Mouse (Mus musculus): ENCODE results near the gene Mb. TPM values are rescaled to one million over a fixed set of nuclear protein-coding genes. Genes with fewer than 3 reads are reported as not detected.

Gene Mb
- total RNA-seq, 1 experiment = not detected

GRCm38 (mm10) chr15:76976619-76977018 lies 73.9 kb downstream of the Mb start:
- in situ Hi-C loops (cut with MboI; ENCODE audit: low sequenced_read_pairs in 2 of 2, unreplicated experiment in 2 of 2) = no loop called here
- Histone ChIP-seq H3K4me3 (ENCODE audit: insufficient read depth in 1 of 2, low read depth in 1 of 2, low read length in 2 of 2, poor library complexity in 1 of 2, severe bottlenecking in 1 of 2) (no peak overlapping the region), H3K9me3 (ENCODE audit: control insufficient read depth, insufficient read depth, low read depth, low read length) (no peaks in the 10 kb centered on the region), H3K27ac (ENCODE audit: insufficient read depth, low read depth, low read length, poor library complexity, severe bottlenecking) (no peak overlapping the region; the same call in 1 of the 2 replicates), H3K4me1 (ENCODE audit: control insufficient read depth in 2 of 2, insufficient read depth in 2 of 2, low read length in 2 of 2, poor library complexity in 1 of 2) (peaks cover 2 to 4% of the 10 kb centered on the region in 2 experiments; a peak in 2 of 4 replicates), H3K9ac (ENCODE audit: insufficient read depth, low read depth, low read length, poor library complexity, severe bottlenecking) (no peak overlapping the region), H3K36me3 (ENCODE audit: control insufficient read depth, insufficient read depth, low read length, poor library complexity, severe bottlenecking) (no peaks in the 10 kb centered on the region)
- TF ChIP-seq HCFC1 (IDR thresholded peaks at IDR 0.05; ENCODE audit: borderline replicate concordance, insufficient read depth, low read length) (no peak), ZNF384 (IDR thresholded peaks at IDR 0.05; ENCODE audit: low read depth, low read length) (no peak), ZC3H11A (IDR thresholded peaks at IDR 0.05; ENCODE audit: borderline replicate concordance, low read depth, low read length) (no peak)
- DNase-seq (ENCODE audit: low read depth, low spot score) = no peak

DNA sequence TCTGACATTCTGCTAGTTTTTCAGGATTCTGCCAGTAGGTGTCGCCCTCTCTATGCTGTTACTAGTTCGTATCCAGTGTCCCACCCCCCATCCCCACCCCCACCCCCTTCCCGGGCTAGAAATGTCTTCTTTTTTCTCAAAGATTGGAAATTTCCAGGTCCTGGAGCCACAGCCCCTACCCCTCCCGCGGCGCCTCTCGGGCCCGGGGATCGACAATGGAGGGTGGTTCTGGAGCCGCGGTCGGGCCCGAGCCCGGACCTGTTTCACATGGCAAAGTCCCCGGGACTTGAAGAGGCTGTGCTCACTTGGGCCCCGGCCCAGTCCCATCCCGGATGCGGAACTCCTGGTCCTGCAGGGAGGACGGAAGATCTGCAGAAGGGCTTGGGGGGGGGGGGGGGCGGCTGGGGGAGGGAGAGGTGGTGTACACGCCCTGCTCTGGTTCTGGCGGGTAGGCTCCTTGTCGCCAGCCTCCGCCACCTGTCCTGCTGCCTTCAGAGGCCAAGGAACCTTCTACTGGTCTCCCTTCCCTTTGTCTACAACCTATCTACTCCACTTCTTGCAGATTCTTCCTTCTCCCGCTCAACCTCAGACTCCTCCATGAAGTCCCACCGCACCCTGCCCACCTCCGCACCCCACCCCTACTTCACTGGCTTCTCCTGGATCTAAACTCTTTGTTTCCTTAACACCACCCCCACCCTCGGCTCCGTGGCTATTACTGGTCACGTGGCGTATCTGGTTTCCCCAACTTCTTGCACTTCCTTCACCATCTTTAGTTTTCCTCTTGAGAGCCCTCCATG lies 76.4 kb downstream of the Mb start:
- peak; percentile 86 for DNase-seq (ENCODE audit: low read depth, low spot score)
- H3K9ac ChIP-seq (ENCODE audit: insufficient read depth, low read depth, low read length, poor library complexity, severe bottlenecking) = peak overlapping the region; percentile 94
- no peaks in the 10 kb centered on the region for H3K9me3 ChIP-seq (ENCODE audit: control insufficient read depth, insufficient read depth, low read depth, low read length)
- H3K4me3 ChIP-seq (ENCODE audit: insufficient read depth in 1 of 2, low read depth in 1 of 2, low read length in 2 of 2, poor library complexity in 1 of 2, severe bottlenecking in 1 of 2) = peak overlapping the region; percentile 73 to 75
- in situ Hi-C loops (cut with MboI; ENCODE audit: low sequenced_read_pairs in 2 of 2, unreplicated experiment in 2 of 2) = loop anchor here in 1 of 2 experiments (25.0 kb wide), 1 partner anchor 388 kb away; no protein-coding TSS in a partner anchor
- TF ChIP-seq ZNF384 (IDR thresholded peaks at IDR 0.05; ENCODE audit: low read depth, low read length) (no peak), HCFC1 (IDR thresholded peaks at IDR 0.05; ENCODE audit: borderline replicate concordance, insufficient read depth, low read length) (0 out of 2 replicates have a peak, but pooled peaks have one; percentile 38), MAFK (IDR thresholded peaks at IDR 0.05; ENCODE audit: insufficient read depth, low read depth, low read length) (no peak), CHD2 (IDR thresholded peaks at IDR 0.05; ENCODE audit: low read depth, low read length) (no peak)
- peak overlapping the region; percentile 97 for H3K27ac ChIP-seq (ENCODE audit: insufficient read depth, low read depth, low read length, poor library complexity, severe bottlenecking)
- peaks cover 2 to 4% of the 10 kb centered on the region in 2 experiments; a peak in 2 of 4 replicates for H3K4me1 ChIP-seq (ENCODE audit: control insufficient read depth in 2 of 2, insufficient read depth in 2 of 2, low read length in 2 of 2, poor library complexity in 1 of 2)
- no peaks in the 10 kb centered on the region for H3K36me3 ChIP-seq (ENCODE audit: control insufficient read depth, insufficient read depth, low read length, poor library complexity, severe bottlenecking)

DNA sequence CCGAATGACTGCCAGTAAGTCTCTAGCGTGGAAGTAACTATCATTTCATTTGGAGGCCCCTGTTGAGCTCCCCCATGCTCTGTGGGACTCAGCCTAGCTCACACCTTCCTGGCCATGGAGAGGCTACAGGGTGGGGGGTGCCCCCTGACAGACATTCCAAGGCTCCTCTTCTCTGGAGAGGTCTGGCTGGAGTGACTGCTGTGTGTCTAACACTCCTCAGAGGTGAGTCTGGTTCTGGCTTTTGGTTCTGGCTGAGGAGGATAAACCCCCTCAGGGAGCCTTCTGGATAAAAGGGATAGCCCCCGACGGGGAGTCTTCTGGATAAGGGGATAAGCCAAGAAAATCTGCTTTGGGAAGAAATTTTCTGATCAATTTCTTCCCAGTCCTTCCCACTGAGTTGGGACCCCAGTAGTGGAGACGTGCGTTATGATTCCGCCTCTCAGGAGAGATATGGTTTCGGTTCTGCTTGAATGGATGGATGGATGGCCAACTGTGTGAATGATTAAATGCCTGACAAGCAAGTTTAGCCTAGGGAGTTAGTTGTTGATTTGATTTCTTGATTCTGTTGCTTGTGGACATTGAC lies 77.1 kb downstream of the Mb start:
- H3K36me3 ChIP-seq (ENCODE audit: control insufficient read depth, insufficient read depth, low read length, poor library complexity, severe bottlenecking) = no peaks in the 10 kb centered on the region
- H3K4me3 ChIP-seq (ENCODE audit: insufficient read depth in 1 of 2, low read depth in 1 of 2, low read length in 2 of 2, poor library complexity in 1 of 2, severe bottlenecking in 1 of 2) = 0 out of 4 replicates have a peak overlapping the region, but pooled peaks of 1 of the 2 experiments have one; percentile 5
- H3K27ac ChIP-seq (ENCODE audit: insufficient read depth, low read depth, low read length, poor library complexity, severe bottlenecking) = peak overlapping the region; percentile 69; the same call in 1 of the 2 replicates
- peaks cover 2 to 4% of the 10 kb centered on the region in 2 experiments; a peak in 2 of 4 replicates for H3K4me1 ChIP-seq (ENCODE audit: control insufficient read depth in 2 of 2, insufficient read depth in 2 of 2, low read length in 2 of 2, poor library complexity in 1 of 2)
- H3K9me3 ChIP-seq (ENCODE audit: control insufficient read depth, insufficient read depth, low read depth, low read length) = no peaks in the 10 kb centered on the region
- H3K9ac ChIP-seq (ENCODE audit: insufficient read depth, low read depth, low read length, poor library complexity, severe bottlenecking) = peak overlapping the region; percentile 70; the same call in 1 of the 2 replicates
- DNase-seq (ENCODE audit: low read depth, low spot score) = no peak
- TF ChIP-seq MAFK (IDR thresholded peaks at IDR 0.05; ENCODE audit: insufficient read depth, low read depth, low read length) (no peak), ZNF384 (IDR thresholded peaks at IDR 0.05; ENCODE audit: low read depth, low read length) (no peak), CHD2 (IDR thresholded peaks at IDR 0.05; ENCODE audit: low read depth, low read length) (no peak), HCFC1 (IDR thresholded peaks at IDR 0.05; ENCODE audit: borderline replicate concordance, insufficient read depth, low read length) (no peak), ZC3H11A (IDR thresholded peaks at IDR 0.05; ENCODE audit: borderline replicate concordance, low read depth, low read length) (no peak)
- in situ Hi-C loops (cut with MboI; ENCODE audit: low sequenced_read_pairs in 2 of 2, unreplicated experiment in 2 of 2) = loop anchor here in 1 of 2 experiments (25.0 kb wide), 1 partner anchor 389 kb away; no protein-coding TSS in a partner anchor

- no peak overlapping the region for H3K27ac ChIP-seq (ENCODE audit: insufficient read depth, low read depth, low read length, poor library complexity, severe bottlenecking)
- no peak for DNase-seq (ENCODE audit: low read depth, low spot score)
- H3K4me3 ChIP-seq (ENCODE audit: insufficient read depth in 1 of 2, low read depth in 1 of 2, low read length in 2 of 2, poor library complexity in 1 of 2, severe bottlenecking in 1 of 2) = no peak overlapping the region
- TF ChIP-seq CHD2 (IDR thresholded peaks at IDR 0.05; ENCODE audit: low read depth, low read length) = no peak
- no peaks in the 10 kb centered on the region for H3K36me3 ChIP-seq (ENCODE audit: control insufficient read depth, insufficient read depth, low read length, poor library complexity, severe bottlenecking)
- no peak overlapping the region for H3K9ac ChIP-seq (ENCODE audit: insufficient read depth, low read depth, low read length, poor library complexity, severe bottlenecking)
- in situ Hi-C loops (cut with MboI; ENCODE audit: low sequenced_read_pairs in 2 of 2, unreplicated experiment in 2 of 2) = loop anchor here in 1 of 2 experiments (25.0 kb wide), 1 partner anchor 390 kb away; no protein-coding TSS in a partner anchor
- H3K4me1 ChIP-seq (ENCODE audit: control insufficient read depth in 2 of 2, insufficient read depth in 2 of 2, low read length in 2 of 2, poor library complexity in 1 of 2) = peaks cover 2 to 4% of the 10 kb centered on the region in 2 experiments; a peak in 2 of 4 replicates
- H3K9me3 ChIP-seq (ENCODE audit: control insufficient read depth, insufficient read depth, low read depth, low read length) = no peaks in the 10 kb centered on the region
These were observed 77.8 kb downstream of the Mb start for GRCm38 (mm10) chr15:76972661-76973060.

Other genes with a start within 250 kb of the Mb start
- 8.9 and 10.4 TPM in 2 replicates for gene Zfp251, start 179.2 kb downstream of the Mb start, total RNA-seq (2012; rRNA removed)
- gene Zfp7, start 171.4 kb downstream of the Mb start, total RNA-seq (2012; rRNA removed) = 35.6 and 51.3 TPM in 2 replicates
- gene Gm49527, start 171.3 kb downstream of the Mb start, total RNA-seq (2012; rRNA removed) = 0.95 TPM in 1 of 2 replicates, not detected in the other
- gene Zfp647, start 125.2 kb downstream of the Mb start, total RNA-seq (2012; rRNA removed) = 7.2 and 7.4 TPM in 2 replicates
- 25.6 and 35.5 TPM in 2 replicates for gene 1110038F14Rik, start 102.2 kb downstream of the Mb start, total RNA-seq (2012; rRNA removed)
- 3.0 and 3.3 TPM in 2 replicates for gene Apol6, start 5.9 kb downstream of the Mb start, total RNA-seq (2012; rRNA removed)

Data from ES-E14 (cell line).